Mouse (Mus musculus) cortical plate, adult 2 months (tissue): ENCODE measurements at regions not wholly inside any gene's neighbourhood (a gene's known extent, or its start where the extent isn't known, plus 50 kb on each side); places are given as distances from the start of the nearest gene placed in this dataset.

Experiments
- CTCF ChIP-seq: fragments of 200-500 bp; IDR thresholded peaks from 2 replicates; pipeline ENCODE4 v1.5.1; 2011; ENCODE audit warnings: mild to moderate bottlenecking, control low read depth, low read length; ENCODE audit not compliant: insufficient read depth; ENCODE audit errors: extremely low read depth
- POLR2A ChIP-seq: fragments of 200-500 bp; IDR thresholded peaks from 2 replicates; pipeline ENCODE4 v1.6.1; 2011; ENCODE audit warnings: mild to moderate bottlenecking, low read length, control low read depth; ENCODE audit not compliant: insufficient read depth; ENCODE audit errors: extremely low read depth

DNA sequence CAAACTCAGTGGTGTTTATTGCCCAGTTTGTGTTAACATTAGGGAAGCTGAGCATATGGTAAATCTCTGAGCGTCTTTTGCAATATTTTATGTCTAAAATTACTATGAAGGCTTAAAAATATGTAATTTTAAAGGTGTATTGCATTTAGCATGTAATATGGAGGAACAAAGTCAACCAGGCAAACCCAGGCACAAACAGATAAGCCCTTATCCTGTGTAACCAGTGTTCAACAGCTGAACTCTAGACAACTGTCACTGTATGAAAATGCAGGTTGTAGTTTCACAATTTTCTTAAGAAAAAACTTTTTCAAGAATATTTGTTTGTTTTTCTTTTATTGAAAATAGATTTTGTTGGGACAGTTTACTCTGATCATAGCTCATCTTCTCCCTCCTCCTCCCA lies 62.1 kb downstream of the Gm10260 start:
- TF ChIP-seq CTCF (no peak), POLR2A (no peak)
